Mouse (Mus musculus) C2C12 (cell line): ENCODE measurements around the gene Aoc1. TPM values are rescaled to one million over a fixed set of nuclear protein-coding genes. Genes with fewer than 3 reads are reported as not detected.

Experiments
- H3K27me3 ChIP-seq: one replicate; pipeline ENCODE4 v1.6.1; 2011; ENCODE audit not compliant: control insufficient read depth, insufficient read depth, insufficient read length
- H3K36me3 ChIP-seq: one replicate; pipeline ENCODE4 v1.6.1; 2011; ENCODE audit not compliant: control insufficient read depth, insufficient read depth
- H3K4me3 ChIP-seq: one replicate; pipeline ENCODE4 v1.5.1; 2011; ENCODE audit warnings: mild to moderate bottlenecking, control low read depth; ENCODE audit not compliant: poor library complexity, insufficient read depth, severe bottlenecking
- H3K79me2 ChIP-seq: one replicate; pipeline ENCODE4 v1.6.1; 2011; ENCODE audit not compliant: control insufficient read depth, insufficient read depth
- H3K79me3 ChIP-seq: one replicate; pipeline ENCODE4 v1.6.1; 2011; ENCODE audit warnings: low read depth, control low read depth
- H3ac ChIP-seq: one replicate; pipeline ENCODE3; 2011; ENCODE audit warnings: low read depth; ENCODE audit not compliant: control insufficient read depth, insufficient read length
- CEBPB ChIP-seq: IDR thresholded peaks from one replicate; pipeline ENCODE4 v1.6.1; 2011; ENCODE audit warnings: low read depth, mild to moderate bottlenecking, control low read depth, moderate library complexity
- CTCF ChIP-seq: IDR thresholded peaks from one replicate; pipeline ENCODE4 v1.5.1; 2011; ENCODE audit not compliant: control insufficient read depth, insufficient read depth, insufficient read length
- FOSL1 ChIP-seq: IDR thresholded peaks from one replicate; pipeline ENCODE4 v1.8.0; 2011; ENCODE audit warnings: mild to moderate bottlenecking, low read length; ENCODE audit not compliant: poor library complexity, insufficient read depth, severe bottlenecking
- MAX ChIP-seq: IDR thresholded peaks from one replicate; pipeline ENCODE4 v1.6.1; 2011; ENCODE audit warnings: mild to moderate bottlenecking, control low read depth
- MYOD1 ChIP-seq: IDR thresholded peaks from one replicate; pipeline ENCODE4 v1.6.1; 2011; ENCODE audit warnings: low read depth; ENCODE audit not compliant: control insufficient read depth, insufficient read length
- MYOG ChIP-seq: IDR thresholded peaks from one replicate; pipeline ENCODE4 v1.6.1; 2011; ENCODE audit not compliant: control insufficient read depth, insufficient read length; ENCODE audit errors: extremely low read depth
- USF1 ChIP-seq: IDR thresholded peaks from one replicate; pipeline ENCODE4 v1.6.1; 2011; ENCODE audit warnings: low read depth, mild to moderate bottlenecking, control low read depth, moderate library complexity
- polyA plus RNA-seq: library from polyadenylated mRNA; unstranded; fragments of >200 nt; fragmentation: generic; extraction: Trizol; gene quantifications from one replicate; pipeline ENCODE4 v1.2.1, GENCODE M21; 2012; ENCODE audit warnings: missing spikeins

Aoc1 gene
- polyA plus RNA-seq, 1 experiment, result not detected

GRCm38 (mm10) chr6:48905606-48906005 lies 32.9 kb downstream of the Aoc1 start:
- TF ChIP-seq MAX (no peak), CEBPB (no peak), FOSL1 (no peak)
- H3K27me3 ChIP-seq, result no peaks in the 10 kb centered on the region
- H3K4me3 ChIP-seq, result no peak overlapping the region
- no peaks in the 10 kb centered on the region for H3K36me3 ChIP-seq
- no peaks in the 10 kb centered on the region for H3K79me2 ChIP-seq
- H3ac ChIP-seq, result no peak overlapping the region
- no peaks in the 10 kb centered on the region for H3K79me3 ChIP-seq

- TF ChIP-seq MYOG (no peak), FOSL1 (no peak), USF1 (no peak), MYOD1 (no peak), MAX (no peak), CTCF (no peak), CEBPB (no peak)
- Histone ChIP-seq H3K79me2 (no peaks in the 10 kb centered on the region), H3K79me3 (no peaks in the 10 kb centered on the region), H3K27me3 (no peaks in the 10 kb centered on the region), H3K4me3 (no peak overlapping the region), H3ac (no peak overlapping the region), H3K36me3 (no peaks in the 10 kb centered on the region)
Measured at GRCm38 (mm10) chr6:48906371-48906770, 33.7 kb downstream of the Aoc1 start.

- Histone ChIP-seq H3K36me3 (no peaks in the 10 kb centered on the region), H3K79me2 (no peaks in the 10 kb centered on the region), H3ac (no peak overlapping the region), H3K4me3 (no peak overlapping the region), H3K27me3 (no peaks in the 10 kb centered on the region), H3K79me3 (no peaks in the 10 kb centered on the region)
- TF ChIP-seq USF1 (no peak), MYOD1 (no peak), MYOG (no peak), FOSL1 (no peak), MAX (no peak), CEBPB (no peak), CTCF (no peak)
Measured at GRCm38 (mm10) chr6:48909229-48909628, 36.5 kb downstream of the Aoc1 start.

GRCm38 (mm10) chr6:48912033-48912432 lies 39.3 kb downstream of the Aoc1 start:
- no peaks in the 10 kb centered on the region for H3K79me2 ChIP-seq
- TF ChIP-seq CTCF (no peak), MAX (no peak), CEBPB (no peak), FOSL1 (no peak), USF1 (no peak), MYOD1 (no peak), MYOG (no peak)
- no peak overlapping the region for H3ac ChIP-seq
- H3K27me3 ChIP-seq, result no peaks in the 10 kb centered on the region
- no peaks in the 10 kb centered on the region for H3K36me3 ChIP-seq
- no peaks in the 10 kb centered on the region for H3K79me3 ChIP-seq
- H3K4me3 ChIP-seq, result no peak overlapping the region

- H3K36me3 ChIP-seq, result no peaks in the 10 kb centered on the region
- no peaks in the 10 kb centered on the region for H3K79me2 ChIP-seq
- TF ChIP-seq USF1 (no peak), FOSL1 (no peak), CTCF (no peak), MAX (no peak), MYOD1 (no peak), CEBPB (no peak), MYOG (no peak)
- no peak overlapping the region for H3K4me3 ChIP-seq
- H3K79me3 ChIP-seq, result no peaks in the 10 kb centered on the region
- no peak overlapping the region for H3ac ChIP-seq
- no peaks in the 10 kb centered on the region for H3K27me3 ChIP-seq
Measured at GRCm38 (mm10) chr6:48913587-48913986, 40.9 kb downstream of the Aoc1 start.

GRCm38 (mm10) chr6:48929595-48929994 lies 56.9 kb downstream of the Aoc1 start, which contains the start of gene 1600015I10Rik:
TSS of gene 1600015I10Rik (plus strand) at chr6:48929895.
- Histone ChIP-seq H3ac (no peak within 1 kb of the TSS), H3K4me3 (no peak within 1 kb of the TSS), H3K27me3 (no peaks in the 10 kb centered on the region), H3K79me3 (no peaks in the 10 kb centered on the region), H3K79me2 (no peaks in the 10 kb centered on the region), H3K36me3 (no peaks in the 10 kb centered on the region)
- TF ChIP-seq USF1 (no peak), MYOD1 (no peak), MAX (no peak), MYOG (no peak), CEBPB (no peak), FOSL1 (no peak), CTCF (no peak)
